Mouse (Mus musculus) testis, adult 2 months (tissue): ENCODE data around the gene Itga5.

Experiments used
- CTCF ChIP-seq: fragments of 200-500 bp; IDR thresholded peaks from 2 replicates; pipeline ENCODE4 v1.5.1; 2012; ENCODE audit warnings: low read depth, mild to moderate bottlenecking, inconsistent platforms, low read length, moderate library complexity; ENCODE audit not compliant: control insufficient read depth, insufficient read depth, insufficient replicate concordance
- POLR2A ChIP-seq: fragments of 200-500 bp; IDR thresholded peaks from 2 replicates; pipeline ENCODE4 v1.6.1; 2012; ENCODE audit warnings: low read depth, mild to moderate bottlenecking, inconsistent platforms, low read length, moderate library complexity; ENCODE audit not compliant: control insufficient read depth

GRCm38 (mm10) chr15:103308876-103309580 lies 57.5 kb downstream of the Itga5 start:
- TF ChIP-seq CTCF (no peak), POLR2A (no peak)
